Mouse (Mus musculus): ENCODE data around the gene Fam104a. TPM values are rescaled to one million over a fixed set of nuclear protein-coding genes. Genes with fewer than 3 reads are reported as not detected.

Fam104a gene
- total RNA-seq (2014; rRNA removed) (4.5 and 5.6 TPM in 2 replicates), polyA plus RNA-seq (2012; rRNA removed) (15.2 and 16.4 TPM in 2 replicates)

GRCm38 (mm10) chr11:113683957-113684706 lies at the start of gene Fam104a, which contains the start of gene D11Wsu47e:
Fam104a (minus strand) TSS chr11:113684155.
D11Wsu47e (plus strand) TSS chr11:113684412.
- Histone ChIP-seq H3K36me3 (ENCODE audit: control insufficient read depth, insufficient read depth, low read length) (no peaks in the 10 kb centered on the region; the same call in 1 of the 2 replicates), H3K27ac (replicated peaks; ENCODE audit: insufficient read depth, low read depth, low read length) (peak within 1 kb of the TSS; percentile 64), H3K9ac (ENCODE audit: low read depth, low read length) (peak within 1 kb of the TSS; percentile 95), H3K4me1 (ENCODE audit: control insufficient read depth, insufficient read depth, low read length) (peaks cover 9% of the 10 kb centered on the region), H3K79me2 (ENCODE audit: control insufficient read depth, insufficient read depth, low read length) (peaks cover 24% of the 10 kb centered on the region), H3K4me3 (ENCODE audit: insufficient read depth, low read depth, low read length) (peak within 1 kb of the TSS; percentile 88), H3K27me3 (ENCODE audit: control insufficient read depth, insufficient read depth, low read length) (no peaks in the 10 kb centered on the region)
- under 1% methylated on average over 73 of the region's 73 CpGs for WGBS
- TF ChIP-seq POLR2A (IDR thresholded peaks at IDR 0.05; ENCODE audit: extremely low read depth, insufficient read depth, low read length) (peak; percentile 48; the same call in 1 of the 2 replicates), CTCF (IDR thresholded peaks at IDR 0.05; ENCODE audit: low read depth, low read length) (no peak)
- peak; percentile 80 for DNase-seq (ENCODE audit: extremely low read depth, low read depth, low spot score)

- H3K79me2 ChIP-seq (ENCODE audit: control insufficient read depth, insufficient read depth, low read length) = peaks cover 40% of the 10 kb centered on the region
- WGBS = 90% methylated on average over 10 of the region's 10 CpGs
- no peaks in the 10 kb centered on the region for H3K27me3 ChIP-seq (ENCODE audit: control insufficient read depth, insufficient read depth, low read length)
- H3K27ac ChIP-seq (replicated peaks; ENCODE audit: insufficient read depth, low read depth, low read length) = peak overlapping the region; percentile 43
- peaks cover 73% of the 10 kb centered on the region for H3K4me1 ChIP-seq (ENCODE audit: control insufficient read depth, insufficient read depth, low read length)
- H3K4me3 ChIP-seq (ENCODE audit: insufficient read depth, low read depth, low read length) = no peak overlapping the region
- peaks cover 7% of the 10 kb centered on the region; the same call in 1 of the 2 replicates for H3K36me3 ChIP-seq (ENCODE audit: control insufficient read depth, insufficient read depth, low read length)
- TF ChIP-seq POLR2A (IDR thresholded peaks at IDR 0.05; ENCODE audit: extremely low read depth, insufficient read depth, low read length) (no peak), CTCF (IDR thresholded peaks at IDR 0.05; ENCODE audit: low read depth, low read length) (peak; percentile 29; the same call in 1 of the 2 replicates)
- DNase-seq (ENCODE audit: extremely low read depth, low read depth, low spot score) = no peak
- no peak overlapping the region for H3K9ac ChIP-seq (ENCODE audit: low read depth, low read length)
These were observed 48.1 kb upstream of the Fam104a start for GRCm38 (mm10) chr11:113731945-113732612.

DNA sequence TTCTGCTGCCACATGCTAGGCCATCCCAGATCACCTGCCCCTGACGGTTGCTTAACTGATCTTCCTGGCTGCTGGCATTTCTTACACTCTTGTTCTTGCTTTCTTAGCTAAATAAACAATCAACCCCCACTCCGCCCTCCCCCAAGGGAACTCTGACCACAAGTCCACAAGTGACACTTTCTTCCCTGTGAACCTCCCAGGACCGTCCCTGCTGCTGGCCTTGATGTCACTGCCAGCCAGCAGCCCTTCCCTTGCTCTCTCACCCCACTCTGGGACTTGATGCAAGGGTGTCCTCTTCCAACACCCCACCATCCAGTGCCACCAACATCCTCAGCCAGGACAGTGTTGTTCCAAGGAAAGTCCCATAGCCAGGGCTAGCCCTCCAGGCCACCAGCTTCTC lies 46.9 kb upstream of the Fam104a start:
- peak overlapping the region; percentile 63 for H3K27ac ChIP-seq (replicated peaks; ENCODE audit: insufficient read depth, low read depth, low read length)
- peaks cover 36% of the 10 kb centered on the region for H3K79me2 ChIP-seq (ENCODE audit: control insufficient read depth, insufficient read depth, low read length)
- WGBS = 19% methylated on average over 3 of the region's 3 CpGs
- H3K36me3 ChIP-seq (ENCODE audit: control insufficient read depth, insufficient read depth, low read length) = peaks cover 7% of the 10 kb centered on the region; the same call in 1 of the 2 replicates
- peak; percentile 99 for DNase-seq (ENCODE audit: extremely low read depth, low read depth, low spot score)
- TF ChIP-seq CTCF (IDR thresholded peaks at IDR 0.05; ENCODE audit: low read depth, low read length) (no peak), POLR2A (IDR thresholded peaks at IDR 0.05; ENCODE audit: extremely low read depth, insufficient read depth, low read length) (no peak)
- no peaks in the 10 kb centered on the region for H3K27me3 ChIP-seq (ENCODE audit: control insufficient read depth, insufficient read depth, low read length)
- no peak overlapping the region for H3K4me3 ChIP-seq (ENCODE audit: insufficient read depth, low read depth, low read length)
- H3K9ac ChIP-seq (ENCODE audit: low read depth, low read length) = peak overlapping the region; percentile 26
- H3K4me1 ChIP-seq (ENCODE audit: control insufficient read depth, insufficient read depth, low read length) = peaks cover 71% of the 10 kb centered on the region

- H3K4me1 ChIP-seq (ENCODE audit: control insufficient read depth, insufficient read depth, low read length) = peaks cover 69% of the 10 kb centered on the region
- TF ChIP-seq POLR2A (IDR thresholded peaks at IDR 0.05; ENCODE audit: extremely low read depth, insufficient read depth, low read length) = no peak
- no peak for TF ChIP-seq CTCF (IDR thresholded peaks at IDR 0.05; ENCODE audit: low read depth, low read length)
- H3K36me3 ChIP-seq (ENCODE audit: control insufficient read depth, insufficient read depth, low read length) = peaks cover 7% of the 10 kb centered on the region; the same call in 1 of the 2 replicates
- DNase-seq (ENCODE audit: extremely low read depth, low read depth, low spot score) = no peak
- H3K27ac ChIP-seq (replicated peaks; ENCODE audit: insufficient read depth, low read depth, low read length) = peak overlapping the region; percentile 63
- H3K9ac ChIP-seq (ENCODE audit: low read depth, low read length) = peak overlapping the region; percentile 43
- no peaks in the 10 kb centered on the region for H3K27me3 ChIP-seq (ENCODE audit: control insufficient read depth, insufficient read depth, low read length)
- whole genome bisulfite sequencing = 48% methylated on average over 8 of the region's 8 CpGs
- H3K79me2 ChIP-seq (ENCODE audit: control insufficient read depth, insufficient read depth, low read length) = peaks cover 35% of the 10 kb centered on the region
- no peak overlapping the region for H3K4me3 ChIP-seq (ENCODE audit: insufficient read depth, low read depth, low read length)
These were observed 46.0 kb upstream of the Fam104a start for GRCm38 (mm10) chr11:113729917-113730316.

DNA sequence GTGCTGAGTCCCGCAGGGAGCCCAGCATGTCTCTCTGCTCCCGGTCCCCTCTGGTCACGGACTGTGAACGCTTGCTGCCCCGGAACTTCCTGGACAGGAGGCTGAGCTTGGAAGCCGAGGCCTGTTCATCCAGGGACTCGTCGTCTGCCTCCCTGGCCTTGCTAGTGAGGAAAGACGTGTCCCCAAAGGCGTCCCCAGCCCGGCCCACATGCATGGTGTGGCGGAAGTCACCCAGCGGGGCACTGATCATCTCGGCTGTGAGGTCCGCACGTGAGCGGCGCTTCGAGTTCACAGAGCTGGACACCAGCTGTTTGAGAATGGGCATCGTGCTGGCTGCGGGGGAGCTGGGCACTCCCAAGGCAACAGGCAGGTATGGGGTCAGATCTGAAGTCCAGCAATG lies 45.3 kb upstream of the Fam104a start:
- Histone ChIP-seq H3K27me3 (ENCODE audit: control insufficient read depth, insufficient read depth, low read length) (no peaks in the 10 kb centered on the region), H3K27ac (replicated peaks; ENCODE audit: insufficient read depth, low read depth, low read length) (0 out of 2 replicates have a peak overlapping the region, but pooled peaks have one; percentile 53), H3K79me2 (ENCODE audit: control insufficient read depth, insufficient read depth, low read length) (peaks cover 31% of the 10 kb centered on the region), H3K4me1 (ENCODE audit: control insufficient read depth, insufficient read depth, low read length) (peaks cover 63% of the 10 kb centered on the region), H3K36me3 (ENCODE audit: control insufficient read depth, insufficient read depth, low read length) (peaks cover 7% of the 10 kb centered on the region; the same call in 1 of the 2 replicates), H3K9ac (ENCODE audit: low read depth, low read length) (0 out of 2 replicates have a peak overlapping the region, but pooled peaks have one; percentile 11), H3K4me3 (ENCODE audit: insufficient read depth, low read depth, low read length) (no peak overlapping the region)
- WGBS = 86% methylated on average over 21 of the region's 21 CpGs
- DNase-seq (ENCODE audit: extremely low read depth, low read depth, low spot score) = no peak
- no peak for TF ChIP-seq POLR2A (IDR thresholded peaks at IDR 0.05; ENCODE audit: extremely low read depth, insufficient read depth, low read length)
- TF ChIP-seq CTCF (IDR thresholded peaks at IDR 0.05; ENCODE audit: low read depth, low read length) = no peak

Measured in liver, adult 2 months (tissue).